Mouse (Mus musculus): ENCODE results near the gene H2afy.

GRCm38 (mm10) chr13:56057761-56058160 lies 78.4 kb downstream of the H2afy start:
- TF ChIP-seq CTCF (IDR thresholded peaks at IDR 0.05; ENCODE audit: low read depth, low read length) (no peak), POLR2A (IDR thresholded peaks at IDR 0.05; ENCODE audit: insufficient read depth, low read length) (no peak)
